Mouse (Mus musculus) erythroblast, embryonic 14.5 days (primary cell): ENCODE data around the gene Pcx.

ENCODE experiments used
- GATA1 ChIP-seq: IDR thresholded peaks from 2 replicates; pipeline ENCODE4 v1.6.1; 2012; ENCODE audit warnings: low read length, inconsistent platforms, mixed read lengths
- TAL1 ChIP-seq: IDR thresholded peaks from 3 replicates; pipeline ENCODE4 v1.6.1; 2012; ENCODE audit warnings: low read length, inconsistent platforms, mixed read lengths

GRCm38 (mm10) chr19:4622780-4623179 is 112.5 kb downstream of the Pcx start:
- no peak for TF ChIP-seq GATA1
- no peak for TF ChIP-seq TAL1
